Mouse (Mus musculus) layer of hippocampus, postnatal 14 days (tissue): Measurements from ENCODE around the gene Kbtbd6. TPM values are rescaled to one million over a fixed set of nuclear protein-coding genes. Genes with fewer than 3 reads are reported as not detected.
"Not testable (repeated sequence)": the region's sequence is repeated elsewhere in the genome, so short reads cannot be mapped to it uniquely, and the experiment has no call there.

Experiments
- DNase-seq, 2 experiments: peaks; one replicate each; pipeline ENCODE4 v3.0.0; 2021 to 2022; ENCODE audit warnings: low spot score in 2 of 2, mixed read lengths in 1 of 2
- long read RNA-seq, 2 experiments: library from polyadenylated mRNA; stranded (forward); transcript quantifications; one replicate each; pipeline ENCODE4 v2.0.0; 2021
- total RNA-seq, 2 experiments: library from RNA; stranded (reverse); gene quantifications; 2 replicates each; pipeline ENCODE4 v1.2.3; 2021

Gene Kbtbd6
- 1 to 10 TPM in 1 of 2 experiments, under 1 TPM in 1; 0.86 to 1.5 TPM for total RNA-seq
- long read RNA-seq, experiment 1, result 0 reads
- long read RNA-seq, experiment 2, result 0 reads

GRCm38 (mm10) chr14:79451681-79452590 lies at the start of gene Kbtbd6:
Kbtbd6 (plus strand) TSS chr14:79451835.
- DNase-seq, result peak; percentile 68 to 87

- no peak for DNase-seq
These were observed 44.0 kb upstream of the Kbtbd6 start for GRCm38 (mm10) chr14:79407641-79408040.

- DNase-seq, result no peak
These were observed 42.3 kb upstream of the Kbtbd6 start for GRCm38 (mm10) chr14:79409278-79409830.

GRCm38 (mm10) chr14:79410662-79411061 lies 41.0 kb upstream of the Kbtbd6 start:
- DNase-seq, result no peak

GRCm38 (mm10) chr14:79413121-79413520 lies 38.5 kb upstream of the Kbtbd6 start:
- DNase-seq, result no peak

GRCm38 (mm10) chr14:79420083-79420685 lies 31.5 kb upstream of the Kbtbd6 start:
- DNase-seq, result no peak

GRCm38 (mm10) chr14:79425979-79426729 lies 25.5 kb upstream of the Kbtbd6 start, which contains the start of gene Kbtbd7:
Kbtbd7 (plus strand) TSS chr14:79426511.
- peak; percentile 91 to 94 for DNase-seq

GRCm38 (mm10) chr14:79426730-79427365 lies 24.8 kb upstream of the Kbtbd6 start:
- not testable (repeated sequence) for DNase-seq

GRCm38 (mm10) chr14:79434068-79434467 lies 17.6 kb upstream of the Kbtbd6 start:
- no peak for DNase-seq

- no peak for DNase-seq
These were observed 11.0 kb upstream of the Kbtbd6 start for GRCm38 (mm10) chr14:79440655-79441054.

GRCm38 (mm10) chr14:79441441-79441840 lies 10.2 kb upstream of the Kbtbd6 start:
- no peak for DNase-seq

GRCm38 (mm10) chr14:79444601-79445000 lies 7.0 kb upstream of the Kbtbd6 start:
- DNase-seq, result no peak

GRCm38 (mm10) chr14:79445055-79445620 lies 6.5 kb upstream of the Kbtbd6 start:
- DNase-seq, result peak; percentile 49 to 62

GRCm38 (mm10) chr14:79452591-79452934 lies 928 bp downstream of the Kbtbd6 start:
- DNase-seq, result not testable (repeated sequence)

- DNase-seq, result no peak
These were observed 8.8 kb downstream of the Kbtbd6 start for GRCm38 (mm10) chr14:79460401-79460800.

GRCm38 (mm10) chr14:79460988-79461387 lies 9.4 kb downstream of the Kbtbd6 start:
- DNase-seq, result no peak

- DNase-seq, result no peak
These were observed 14.0 kb downstream of the Kbtbd6 start for GRCm38 (mm10) chr14:79465623-79466022.

GRCm38 (mm10) chr14:79467621-79468020 lies 16.0 kb downstream of the Kbtbd6 start:
- DNase-seq, result peak; percentile 42 to 63

- no peak for DNase-seq
These were observed 21.7 kb downstream of the Kbtbd6 start for GRCm38 (mm10) chr14:79473384-79473783.

- peak; percentile 96 to 97 for DNase-seq
These were observed 29.1 kb downstream of the Kbtbd6 start, which contains the start of gene Elf1 for GRCm38 (mm10) chr14:79480624-79481338. Elf1 (plus strand) TSS chr14:79481194.
